Mouse (Mus musculus): ENCODE measurements around the gene Itsn1.
A peak's percentile ranks its signal among the peaks of the same experiment; 100 is the strongest.

DNA sequence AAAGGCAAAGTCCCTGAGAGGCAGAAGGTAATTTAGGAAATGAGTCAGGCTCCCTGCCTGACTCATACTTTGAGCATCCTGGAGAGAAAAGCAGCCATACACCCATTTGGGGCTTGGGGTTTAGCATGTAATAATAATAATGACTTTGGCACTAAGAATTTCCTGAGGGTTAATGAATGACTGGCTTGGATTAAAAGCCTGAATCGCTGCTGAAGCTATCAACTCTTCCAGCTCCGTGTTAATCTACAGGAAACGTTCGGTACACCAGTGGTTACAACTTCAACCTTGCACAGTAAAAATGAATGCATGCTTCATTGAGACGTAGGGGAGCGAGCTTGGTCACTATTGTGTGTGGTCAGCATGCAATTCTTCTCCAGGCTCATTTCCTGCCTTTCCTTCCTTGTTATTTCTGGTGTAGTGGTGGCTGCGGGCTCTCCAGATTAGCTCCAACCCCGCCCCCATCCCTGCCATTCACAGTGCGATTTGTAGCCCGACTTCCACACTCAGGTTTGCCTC lies 240.5 kb downstream of the Itsn1 start:
- TF ChIP-seq MYOD1 (IDR thresholded peaks at IDR 0.05; ENCODE audit: control insufficient read depth, insufficient read length, low read depth): peak; percentile 6
- TF ChIP-seq CTCF (IDR thresholded peaks at IDR 0.05; ENCODE audit: control insufficient read depth, insufficient read depth, insufficient read length): no peak
